Mouse (Mus musculus): ENCODE measurements around the gene Gcnt1.

DNA sequence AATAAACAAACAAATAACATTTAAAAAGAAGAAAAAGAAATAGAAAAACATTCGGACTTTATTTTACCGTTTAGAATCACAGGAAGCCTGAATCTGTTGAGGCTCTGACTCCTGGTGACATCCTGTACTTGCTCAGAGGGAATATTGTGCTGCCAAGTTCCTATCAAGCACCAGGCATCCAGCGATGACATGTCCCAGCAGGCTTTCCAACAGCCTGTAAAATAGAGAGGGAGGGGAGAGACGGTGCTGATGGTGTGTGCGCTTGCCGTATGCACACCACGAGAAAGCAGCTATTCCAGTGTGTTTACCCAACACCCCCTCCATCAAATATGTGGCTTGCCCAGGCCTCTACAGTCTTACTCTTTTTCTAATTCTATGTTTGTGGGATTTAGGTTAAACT lies 39.6 kb downstream of the Gcnt1 start:
- no peak for TF ChIP-seq CTCF (IDR thresholded peaks at IDR 0.05; ENCODE audit: extremely low read depth, insufficient read depth, low read length)
- TF ChIP-seq POLR2A (IDR thresholded peaks at IDR 0.05; ENCODE audit: extremely low read depth, insufficient read depth, low read length), result no peak
